Mouse (Mus musculus) kidney, embryonic 16.5 days (tissue): ENCODE data around the gene Calcoco2. TPM values are rescaled to one million over a fixed set of nuclear protein-coding genes. Genes with fewer than 3 reads are reported as not detected.

Source experiments
- ATAC-seq: fragments of 200-750 bp; cut with Nextera tagmentation; 2 replicates; pipeline ENCODE4 v1.8.0; 2017; ENCODE audit warnings: moderate TSS enrichment; ENCODE audit not compliant: low FRiP score, low TSS enrichment
- H3K27ac ChIP-seq: fragments of 300-500 bp; sonication (generic); 2 replicates; pipeline ENCODE4 v1.5.1; 2014; ENCODE audit warnings: low read length
- H3K27me3 ChIP-seq: fragments of 300-500 bp; sonication (generic); 2 replicates; pipeline ENCODE4 v1.6.1; 2014; ENCODE audit warnings: low read length, control low read depth, mixed read lengths; ENCODE audit not compliant: insufficient read depth
- H3K36me3 ChIP-seq: fragments of 300-500 bp; sonication (generic); 2 replicates; pipeline ENCODE4 v1.6.1; 2014; ENCODE audit warnings: low read length, control low read depth, mixed read lengths; ENCODE audit not compliant: insufficient read depth
- H3K4me1 ChIP-seq: fragments of 300-500 bp; sonication (generic); 2 replicates; pipeline ENCODE4 v1.6.1; 2014; ENCODE audit warnings: low read length, control low read depth, mixed read lengths; ENCODE audit not compliant: insufficient read depth
- H3K4me2 ChIP-seq: fragments of 300-500 bp; sonication (generic); replicated peaks from 2 replicates; pipeline ENCODE4 v1.6.1; 2014; ENCODE audit warnings: low read depth, low read length
- H3K4me3 ChIP-seq: fragments of 300-500 bp; sonication (generic); 2 replicates; pipeline ENCODE4 v1.5.1; 2014; ENCODE audit warnings: mild to moderate bottlenecking, low read length
- H3K9ac ChIP-seq: fragments of 300-500 bp; sonication (generic); replicated peaks from 2 replicates; pipeline ENCODE4 v1.6.1; 2014; ENCODE audit warnings: low read length
- H3K9me3 ChIP-seq: fragments of 300-500 bp; sonication (generic); 2 replicates; pipeline ENCODE4 v1.6.1; 2016; ENCODE audit warnings: low read length, control low read depth
- WGBS: fragments of 180-500 bp; shearing (Covaris S2); extraction: QIAGEN DNeasy Blood & Tissue Kit; methylation state at CpG from one replicate; pipeline ENCODE4 v1.1.7; 2014; 5-methylcytosine and 5-hydroxymethylcytosine counted together
- polyA plus RNA-seq: library from polyadenylated mRNA; unstranded; fragments of >200 nt; fragmentation: Nextera tagmentation; extraction: Ambion mirVana; gene quantifications from 2 replicates; pipeline ENCODE4 v1.2.1, GENCODE M21; 2015

Gene Calcoco2
- polyA plus RNA-seq, 1 experiment from 2014 or later: not detected

- no peaks in the 10 kb centered on the region for H3K27me3 ChIP-seq
- no peak overlapping the region for H3K9ac ChIP-seq
- H3K4me3 ChIP-seq: no peak overlapping the region
- H3K4me2 ChIP-seq: no peak overlapping the region
- no peaks in the 10 kb centered on the region for H3K9me3 ChIP-seq
- WGBS: 90% methylated on average over 1 of the region's 1 CpGs
- peaks cover 27% of the 10 kb centered on the region for H3K36me3 ChIP-seq
- ATAC-seq: no peak
- H3K4me1 ChIP-seq: peaks cover 11% of the 10 kb centered on the region
- H3K27ac ChIP-seq: no peak overlapping the region
These were observed 40.8 kb downstream of the Calcoco2 start for GRCm38 (mm10) chr11:96071013-96071412.

- no peak for ATAC-seq
- no peaks in the 10 kb centered on the region for H3K9me3 ChIP-seq
- peaks cover 27% of the 10 kb centered on the region for H3K36me3 ChIP-seq
- no peak overlapping the region for H3K4me3 ChIP-seq
- H3K27ac ChIP-seq: no peak overlapping the region
- H3K9ac ChIP-seq: no peak overlapping the region
- no peak overlapping the region for H3K4me2 ChIP-seq
- 81% methylated on average over 7 of the region's 7 CpGs for WGBS
- no peaks in the 10 kb centered on the region for H3K27me3 ChIP-seq
- peaks cover 17% of the 10 kb centered on the region for H3K4me1 ChIP-seq
These were observed 41.4 kb downstream of the Calcoco2 start for GRCm38 (mm10) chr11:96070353-96070752.

- Histone ChIP-seq H3K4me3 (no peak overlapping the region), H3K9ac (no peak overlapping the region), H3K27me3 (no peaks in the 10 kb centered on the region), H3K36me3 (peaks cover 27% of the 10 kb centered on the region), H3K4me2 (no peak overlapping the region), H3K27ac (no peak overlapping the region), H3K9me3 (no peaks in the 10 kb centered on the region), H3K4me1 (peaks cover 17% of the 10 kb centered on the region)
- WGBS: 74% methylated on average over 5 of the region's 5 CpGs
- ATAC-seq: no peak
These were observed 43.5 kb downstream of the Calcoco2 start for GRCm38 (mm10) chr11:96068231-96068630.

- ATAC-seq: peak; percentile 98
These were observed 46.4 kb downstream of the Calcoco2 start, which contains the start of gene Ube2z for GRCm38 (mm10) chr11:96065215-96065911. Ube2z (minus strand) TSS chr11:96065388.

GRCm38 (mm10) chr11:96064521-96065214 lies 47.1 kb downstream of the Calcoco2 start:
- peak; percentile 69 for ATAC-seq
- Histone ChIP-seq H3K27me3 (no peaks in the 10 kb centered on the region), H3K9me3 (no peaks in the 10 kb centered on the region), H3K36me3 (peaks cover 21% of the 10 kb centered on the region), H3K4me3 (peak overlapping the region; percentile 92), H3K9ac (peak overlapping the region; percentile 95), H3K27ac (peak overlapping the region; percentile 88), H3K4me1 (peaks cover 28% of the 10 kb centered on the region), H3K4me2 (peak overlapping the region; percentile 90)
- under 1% methylated on average over 39 of the region's 64 CpGs for WGBS

More at GRCm38 (mm10) chr11:96065215-96065911, 46.4 kb downstream of the Calcoco2 start, which contains the start of gene Ube2z:
- H3K36me3 ChIP-seq: peaks cover 23% of the 10 kb centered on the region
- H3K9me3 ChIP-seq: no peaks in the 10 kb centered on the region
- peaks cover 28% of the 10 kb centered on the region for H3K4me1 ChIP-seq
- peak within 1 kb of the TSS; percentile 90 for H3K4me2 ChIP-seq
- no peaks in the 10 kb centered on the region for H3K27me3 ChIP-seq
- H3K9ac ChIP-seq: peak within 1 kb of the TSS; percentile 95
- H3K4me3 ChIP-seq: peak within 1 kb of the TSS; percentile 92
- WGBS: 6% methylated on average over 37 of the region's 50 CpGs
- peak within 1 kb of the TSS; percentile 88 for H3K27ac ChIP-seq

GRCm38 (mm10) chr11:96058309-96058708 lies 53.5 kb downstream of the Calcoco2 start:
- Histone ChIP-seq H3K36me3 (peaks cover 42% of the 10 kb centered on the region), H3K9ac (no peak overlapping the region), H3K4me3 (no peak overlapping the region), H3K4me1 (peaks cover 11% of the 10 kb centered on the region), H3K27me3 (no peaks in the 10 kb centered on the region), H3K4me2 (no peak overlapping the region), H3K9me3 (no peaks in the 10 kb centered on the region), H3K27ac (no peak overlapping the region)
- no peak for ATAC-seq
- 90% methylated on average over 4 of the region's 4 CpGs for WGBS

- peaks cover 62% of the 10 kb centered on the region for H3K36me3 ChIP-seq
- no peak for ATAC-seq
- H3K4me3 ChIP-seq: no peak overlapping the region
- no peaks in the 10 kb centered on the region for H3K4me1 ChIP-seq
- H3K27me3 ChIP-seq: no peaks in the 10 kb centered on the region
- no peak overlapping the region for H3K9ac ChIP-seq
- no peak overlapping the region for H3K27ac ChIP-seq
- no peaks in the 10 kb centered on the region for H3K9me3 ChIP-seq
- no peak overlapping the region for H3K4me2 ChIP-seq
- WGBS: 83% methylated on average over 3 of the region's 3 CpGs
These were observed 60.9 kb downstream of the Calcoco2 start for GRCm38 (mm10) chr11:96050854-96051253.

GRCm38 (mm10) chr11:96049939-96050338 lies 61.8 kb downstream of the Calcoco2 start:
- Histone ChIP-seq H3K9ac (no peak overlapping the region), H3K4me1 (no peaks in the 10 kb centered on the region), H3K27ac (no peak overlapping the region), H3K27me3 (no peaks in the 10 kb centered on the region), H3K36me3 (peaks cover 65% of the 10 kb centered on the region), H3K4me2 (no peak overlapping the region), H3K4me3 (no peak overlapping the region), H3K9me3 (no peaks in the 10 kb centered on the region)
- 75% methylated on average over 4 of the region's 4 CpGs for WGBS
- ATAC-seq: no peak
